Mouse (Mus musculus) erythroblast, embryonic 14.5 days (primary cell): ENCODE measurements around the gene Trak1.

Experiments
- GATA1 ChIP-seq: IDR thresholded peaks from 2 replicates; pipeline ENCODE4 v1.6.1; 2012; ENCODE audit warnings: low read length, inconsistent platforms, mixed read lengths
- TAL1 ChIP-seq: IDR thresholded peaks from 3 replicates; pipeline ENCODE4 v1.6.1; 2012; ENCODE audit warnings: low read length, inconsistent platforms, mixed read lengths

DNA sequence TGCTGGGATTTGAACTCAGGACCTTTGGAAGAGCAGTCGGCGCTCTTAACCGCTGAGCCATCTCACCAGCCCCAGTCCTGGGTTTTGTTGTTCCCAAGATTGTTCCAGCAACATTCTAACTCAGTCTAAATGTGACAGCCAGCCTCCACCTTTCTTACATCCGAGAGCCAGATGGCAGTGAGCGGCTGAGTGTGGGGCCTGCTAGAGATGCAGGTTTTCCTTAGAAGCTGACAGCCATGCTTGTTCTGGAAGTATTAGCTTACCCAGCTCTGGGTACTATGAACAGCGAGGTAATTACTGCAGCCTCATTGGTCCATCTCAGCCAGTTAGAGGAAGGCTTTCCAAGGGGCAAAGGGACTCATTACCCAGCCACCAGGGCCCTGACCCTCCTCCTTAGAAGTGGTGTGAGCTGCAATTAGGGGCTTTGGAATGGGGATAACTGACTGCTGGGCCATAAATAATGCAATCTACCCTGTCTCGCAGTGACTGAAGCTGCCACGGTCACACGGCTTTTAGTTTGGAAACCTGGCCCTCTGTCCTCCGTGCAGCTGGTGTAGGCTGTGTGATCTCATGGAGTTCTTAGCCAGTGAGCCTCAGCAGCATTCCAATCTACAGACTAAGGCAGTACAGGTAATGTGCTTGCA lies 22.1 kb downstream of the Trak1 start:
- TF ChIP-seq GATA1 (no peak), TAL1 (no peak)
